Mouse (Mus musculus) ovary, postnatal 36 days (tissue): Measurements from ENCODE around the gene Castor1.
"Not testable (repeated sequence)": the region's sequence is repeated elsewhere in the genome, so short reads cannot be mapped to it uniquely, and the experiment has no call there.

Experiments
- DNase-seq: peaks from one replicate; pipeline ENCODE4 v3.0.0; 2022; ENCODE audit warnings: low spot score, mixed read lengths

Castor1 gene

DNA sequence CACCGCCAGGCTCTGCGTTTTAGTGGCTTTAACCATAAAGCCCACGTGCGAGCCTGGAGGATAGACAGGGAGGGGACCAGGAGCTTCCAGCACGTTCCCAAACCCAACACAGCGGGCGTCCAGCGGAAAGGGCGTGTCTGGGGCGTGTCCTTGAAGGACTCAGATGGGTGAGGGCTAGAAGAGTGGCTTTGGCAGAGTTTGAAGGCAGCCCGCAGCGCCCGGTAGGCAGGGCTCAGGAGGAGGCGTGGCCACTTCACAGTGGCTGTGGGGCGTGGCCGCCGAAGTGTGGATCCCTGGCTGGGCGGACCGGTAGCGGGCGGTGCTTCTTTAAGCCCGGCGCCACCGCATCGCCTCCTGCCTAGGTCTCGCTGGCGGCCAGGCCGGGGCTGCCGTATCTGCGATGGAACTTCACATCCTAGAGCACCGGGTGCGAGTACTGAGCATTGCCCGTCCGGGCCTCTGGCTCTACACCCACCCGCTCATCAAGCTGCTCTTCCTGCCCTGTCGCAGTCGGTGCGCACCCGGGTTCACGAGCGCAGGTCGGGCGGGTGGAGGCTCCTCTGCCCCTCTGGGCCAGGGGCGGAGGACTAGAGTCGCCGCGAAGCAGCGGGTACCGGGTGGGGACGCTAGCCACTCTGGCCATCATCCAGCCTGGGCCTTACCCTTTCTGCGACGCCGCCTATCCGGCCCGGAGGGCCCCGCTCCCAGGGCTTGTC lies at the start of gene Castor1:
TSS of gene Castor1 (plus strand) at position 312 of the 716 bp plus-strand sequence.
- peak; percentile 92 for DNase-seq

DNA sequence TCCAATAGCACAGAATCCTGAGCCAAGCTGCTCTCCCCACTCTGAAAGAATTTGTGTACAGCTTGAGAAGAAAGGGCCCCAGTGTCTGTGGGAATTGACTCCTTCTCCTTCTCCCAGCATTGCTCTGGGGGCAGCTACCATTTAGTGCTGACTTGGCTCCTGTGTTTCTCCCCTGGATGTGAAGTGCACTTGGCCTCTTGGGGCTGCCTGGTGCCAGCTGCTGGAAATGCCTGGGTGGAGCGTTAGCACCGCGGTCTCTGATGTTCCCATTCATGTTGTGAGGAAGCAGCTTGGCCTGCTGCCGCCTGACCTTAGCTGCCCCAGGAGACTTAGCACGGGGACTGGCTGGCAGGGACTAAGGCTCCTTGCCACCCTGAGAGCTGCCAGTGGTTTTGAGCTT lies 43.4 kb upstream of the Castor1 start:
- no peak for DNase-seq

DNA sequence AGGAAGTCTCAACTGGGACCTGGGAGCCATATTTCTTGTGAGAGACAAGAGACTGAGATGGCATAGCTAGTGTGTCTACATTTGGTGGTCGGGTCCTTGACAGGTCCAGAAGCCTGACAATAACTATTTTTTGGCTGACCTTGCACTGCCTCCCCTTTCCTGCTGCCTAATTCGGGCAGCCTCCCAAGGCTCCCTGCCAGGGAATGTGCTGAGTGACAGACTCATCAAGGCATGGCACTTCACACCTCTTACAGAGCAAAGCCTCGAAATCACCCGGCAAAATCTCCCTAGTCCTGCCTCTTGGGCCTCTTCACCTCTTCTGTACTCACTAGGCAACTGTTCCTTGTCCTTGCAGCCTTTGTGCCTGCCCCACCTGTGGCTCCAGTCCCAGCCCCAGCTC lies 40.3 kb upstream of the Castor1 start:
- DNase-seq, result no peak

DNA sequence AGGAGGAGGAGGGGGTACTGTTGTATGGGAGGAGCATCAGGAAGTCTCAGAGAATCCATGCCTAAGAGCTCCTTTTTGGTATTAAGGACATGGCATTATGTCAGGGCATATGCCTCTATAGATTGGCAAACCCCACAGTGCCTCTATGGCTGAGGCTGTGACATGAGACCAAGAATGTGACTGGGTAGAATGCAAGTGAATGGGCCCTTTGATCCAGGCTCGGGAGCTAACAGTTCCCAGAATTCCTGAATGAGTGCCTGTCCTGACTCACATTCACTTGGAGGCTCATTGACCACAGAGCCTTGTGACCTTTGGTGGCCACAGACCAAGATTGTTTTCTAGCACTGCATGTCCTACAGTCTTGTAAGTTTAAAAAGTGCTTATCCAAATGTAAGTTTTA lies 36.0 kb upstream of the Castor1 start:
- DNase-seq, result no peak

DNA sequence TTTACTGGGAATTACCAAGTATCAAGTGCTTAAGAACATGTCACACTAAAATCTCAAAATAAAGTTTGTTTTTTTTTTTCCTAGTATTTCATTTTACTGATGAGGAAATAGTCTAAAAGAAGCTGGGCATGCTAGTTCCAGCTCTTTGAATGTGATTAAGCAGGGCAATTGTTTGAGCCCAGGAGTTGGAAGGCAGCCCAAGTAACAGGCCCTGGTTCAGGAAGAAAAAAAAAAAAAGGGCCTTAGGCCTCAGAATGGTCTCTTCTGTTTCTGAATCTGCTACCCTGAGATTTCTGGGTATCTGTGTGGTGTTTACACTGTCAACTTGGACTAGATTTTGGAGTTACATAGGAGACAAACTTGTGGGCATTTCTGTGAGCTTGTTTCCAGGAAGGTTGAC lies 34.5 kb upstream of the Castor1 start:
- DNase-seq, result no peak

DNA sequence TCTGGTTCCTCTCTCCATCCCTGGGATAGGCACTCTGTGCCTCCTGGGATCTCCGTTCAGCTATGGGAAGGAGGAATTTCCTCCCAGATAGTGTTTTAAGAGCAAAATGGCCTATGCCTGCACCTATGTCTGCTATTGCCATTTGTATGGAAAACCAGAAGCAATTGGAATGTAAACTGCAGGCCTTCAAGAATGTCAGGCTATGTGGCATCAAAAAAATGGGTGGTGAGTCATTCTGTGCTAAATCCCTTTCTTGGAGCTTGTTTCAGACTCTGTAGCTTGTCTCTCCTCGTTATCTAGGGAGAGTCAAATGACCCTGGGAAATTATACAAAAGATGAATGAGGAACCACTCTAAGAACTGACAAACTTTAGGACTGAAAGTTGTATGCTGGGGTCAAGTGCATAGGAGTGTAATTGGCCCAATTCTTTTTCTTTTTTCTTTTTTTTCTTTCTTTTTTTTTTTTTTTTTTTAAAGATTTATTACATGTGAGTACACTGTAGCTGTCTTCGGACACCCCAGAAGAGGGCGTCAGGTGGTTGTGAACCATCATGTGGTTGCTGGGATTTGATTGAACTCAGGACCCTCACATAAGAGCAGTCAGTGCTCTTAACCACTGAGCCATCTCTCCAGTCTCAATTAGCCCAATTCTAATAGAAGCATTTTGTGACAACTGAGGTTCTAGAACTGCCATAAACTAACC lies 33.6 kb upstream of the Castor1 start:
- DNase-seq, result no peak

DNA sequence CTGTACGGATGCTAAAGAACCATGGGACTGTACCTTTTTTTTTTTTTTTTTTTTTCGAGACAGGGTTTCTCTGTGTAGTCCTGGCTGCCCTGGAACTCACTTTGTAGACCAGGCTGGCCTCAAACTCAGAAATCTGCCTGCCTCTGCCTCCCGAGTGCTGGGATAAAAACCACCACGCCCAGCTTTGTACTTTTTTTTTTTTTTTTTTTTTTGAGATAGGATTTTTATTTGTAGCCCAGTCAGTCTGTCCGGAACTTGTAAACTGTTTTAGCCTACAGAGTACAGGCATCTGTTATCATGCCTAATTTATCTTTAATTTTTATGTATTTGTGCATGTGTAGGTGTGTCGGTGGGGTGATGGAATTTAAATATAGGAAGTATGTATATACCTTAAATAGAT lies 32.5 kb upstream of the Castor1 start:
- DNase-seq, result not testable (repeated sequence)

DNA sequence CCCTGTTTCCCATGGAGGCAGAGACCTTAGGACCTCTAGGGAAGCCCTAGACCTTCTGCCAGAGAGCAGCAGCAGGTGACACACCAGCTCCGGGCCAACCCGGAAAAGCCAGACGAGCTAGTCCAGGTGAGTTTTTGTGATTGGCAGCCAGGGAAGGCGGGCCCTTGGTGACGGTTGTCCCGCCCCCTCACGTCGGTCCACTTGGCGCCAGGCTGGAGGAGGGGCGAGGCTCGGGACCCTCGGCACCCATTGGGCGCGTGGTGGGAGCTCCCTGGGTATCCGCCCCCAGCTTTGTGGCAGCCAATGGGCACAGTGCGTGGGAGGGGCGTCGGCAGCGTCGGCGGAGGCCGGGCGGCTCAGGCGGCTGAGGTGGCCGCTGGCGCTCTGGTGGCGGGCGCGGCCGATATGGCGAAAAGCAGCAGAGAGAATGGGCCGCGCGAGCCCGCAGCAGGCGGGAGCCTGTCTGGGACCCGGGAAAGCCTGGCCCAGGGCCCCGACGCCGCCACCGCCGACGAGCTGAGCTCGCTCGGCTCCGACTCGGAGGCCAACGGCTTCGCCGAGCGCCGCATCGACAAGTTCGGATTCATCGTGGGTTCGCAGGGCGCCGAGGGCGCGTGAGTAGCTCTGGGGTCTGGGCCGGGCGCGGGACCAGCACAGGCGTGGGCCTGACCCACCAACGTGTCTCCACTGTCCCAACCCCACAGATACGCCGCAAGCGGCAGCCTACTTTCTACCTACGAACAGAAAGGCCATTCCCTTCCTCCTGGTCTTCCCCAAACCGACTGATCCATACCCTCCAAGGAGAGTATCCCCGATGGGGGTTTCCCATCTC lies 31.3 kb upstream of the Castor1 start, which contains the start of gene Tbc1d10a:
TSS of gene Tbc1d10a (plus strand) at position 304 of the 832 bp plus-strand sequence.
- peak; percentile 98 for DNase-seq

DNA sequence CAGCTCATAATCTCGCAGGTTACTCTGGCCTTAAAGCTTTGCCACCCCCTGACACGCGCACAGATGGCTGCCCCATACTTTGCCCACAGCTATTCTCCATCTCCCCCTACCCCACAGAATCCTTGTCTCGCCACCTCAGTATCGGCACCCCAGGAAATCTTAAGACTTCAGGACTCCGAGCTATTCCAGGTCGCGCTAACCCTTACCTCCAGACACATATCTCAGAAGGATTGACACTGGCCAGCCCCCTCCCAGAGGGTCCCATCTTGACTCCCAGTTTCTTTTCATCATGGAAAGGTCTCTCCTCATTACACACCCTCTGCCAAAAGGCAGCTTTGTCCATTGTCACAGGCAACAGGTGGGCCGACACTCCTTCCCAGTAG lies 30.7 kb upstream of the Castor1 start:
- DNase-seq, result no peak

DNA sequence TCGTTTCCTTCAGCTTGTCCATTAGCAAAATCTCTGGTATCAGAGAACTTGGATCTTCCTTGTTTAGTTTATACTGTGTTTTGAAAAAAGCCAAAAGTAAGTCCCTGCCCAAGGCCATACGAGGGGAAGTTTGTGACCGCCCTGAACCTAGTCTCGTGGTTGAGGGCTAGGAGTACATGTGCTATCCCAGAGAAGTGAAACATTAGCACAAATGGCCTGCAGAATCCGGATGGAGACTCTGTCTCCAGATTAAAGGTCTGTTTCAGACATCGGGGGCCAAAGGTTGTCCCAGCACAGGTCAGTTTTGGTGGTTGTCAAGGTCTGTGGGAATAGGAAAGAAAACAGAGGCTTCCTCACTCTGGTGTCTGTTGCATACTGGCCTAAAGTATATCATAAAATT lies 28.8 kb upstream of the Castor1 start:
- DNase-seq, result no peak

DNA sequence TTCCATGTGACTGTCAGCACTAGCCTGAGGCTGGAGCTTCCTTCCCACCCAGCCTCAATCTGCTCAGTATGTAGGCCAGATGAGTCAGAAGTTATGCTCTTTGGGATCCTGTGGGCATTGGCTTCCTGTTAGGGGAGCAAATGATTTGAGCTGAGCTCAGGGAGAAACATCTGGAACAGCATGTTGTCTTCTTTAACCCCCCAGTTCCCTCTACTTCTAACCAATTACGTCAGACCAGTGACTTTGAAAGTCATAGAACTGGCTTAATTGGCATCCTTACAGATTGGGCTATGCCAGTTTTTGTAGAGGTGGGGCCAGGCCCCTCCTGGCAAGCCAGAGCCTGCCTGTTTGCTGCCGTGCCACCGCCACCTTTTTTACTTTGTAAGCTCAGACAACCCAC lies 27.3 kb upstream of the Castor1 start:
- DNase-seq, result no peak

DNA sequence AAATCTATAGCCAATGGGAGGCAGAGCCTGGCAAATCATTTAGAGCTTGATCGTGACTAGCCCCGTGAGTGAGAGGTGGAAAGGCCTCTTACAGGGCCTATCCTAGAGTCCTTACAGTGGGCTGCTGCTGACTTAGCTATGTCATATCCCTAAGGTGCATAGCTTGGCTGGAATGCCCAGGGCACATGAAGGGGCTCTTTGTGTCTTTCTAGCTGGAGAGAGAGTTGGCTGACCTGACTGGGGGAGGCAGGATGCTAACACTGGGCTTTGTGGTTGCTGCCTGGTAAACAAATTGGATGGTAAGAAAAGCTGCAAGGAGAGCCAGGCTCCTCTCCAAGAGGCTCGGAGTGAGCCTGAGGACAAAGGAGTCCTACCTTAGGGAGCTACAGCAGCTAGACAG lies 25.3 kb upstream of the Castor1 start:
- DNase-seq, result no peak

DNA sequence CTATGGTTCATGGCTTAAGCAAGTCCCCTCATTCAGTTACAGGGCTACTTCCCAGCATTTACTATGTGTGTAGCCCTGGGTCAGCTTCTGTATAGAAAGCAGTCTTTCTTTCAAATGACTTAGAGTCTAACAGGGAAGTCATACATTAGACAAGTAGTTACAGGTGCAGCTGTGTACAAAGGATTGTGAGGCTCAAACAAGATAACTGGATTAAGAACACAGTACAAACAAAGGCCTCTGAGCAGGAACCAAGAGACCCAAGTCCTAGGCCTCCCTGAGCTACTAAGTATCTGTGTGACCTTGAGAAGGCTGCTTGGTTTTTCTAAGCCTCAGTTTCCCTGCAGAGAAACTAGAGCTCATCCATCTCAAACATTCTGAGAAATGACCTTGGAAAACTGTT lies 24.6 kb upstream of the Castor1 start:
- no peak for DNase-seq

DNA sequence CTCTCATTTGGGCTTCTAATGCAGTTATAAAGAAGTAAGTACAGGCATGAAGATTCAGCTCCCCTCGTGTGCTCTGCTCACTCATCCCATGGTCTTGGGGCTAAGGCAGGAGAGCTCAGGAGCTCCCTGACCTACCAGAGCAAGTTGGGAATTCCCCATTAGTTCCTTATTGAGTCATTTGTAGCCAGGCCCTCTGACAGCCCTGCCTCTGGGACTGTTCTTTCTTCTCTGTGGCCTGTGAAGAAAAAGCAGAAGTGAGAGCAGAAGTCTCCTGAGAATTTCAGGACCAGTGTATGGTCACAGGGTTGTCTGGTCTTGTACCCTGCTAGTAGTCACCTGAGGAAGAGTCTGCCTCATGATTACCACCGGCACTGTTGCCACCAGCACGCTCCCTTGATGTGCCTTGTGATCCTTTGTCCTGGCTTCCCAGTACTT lies 22.4 kb upstream of the Castor1 start:
- DNase-seq, result no peak

DNA sequence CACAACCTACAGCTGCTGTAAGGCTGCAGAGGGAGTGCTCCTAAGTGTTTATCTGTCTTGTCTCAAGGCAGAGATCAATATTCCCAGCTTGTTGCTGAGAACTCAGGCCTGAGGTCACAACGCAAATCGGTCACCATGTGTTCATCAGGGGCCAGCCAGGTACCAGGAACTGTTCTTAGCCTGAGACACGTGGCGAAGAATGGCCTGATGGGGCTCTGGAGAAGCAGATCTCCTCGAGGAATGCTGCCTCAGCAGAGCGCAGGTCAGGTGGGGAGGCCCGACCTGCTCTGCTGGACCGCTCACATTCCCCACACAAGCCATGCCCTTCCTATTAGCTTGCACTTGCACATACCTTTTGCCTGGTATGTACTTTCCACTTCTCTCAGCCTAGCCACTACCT lies 21.4 kb upstream of the Castor1 start:
- DNase-seq, result no peak

DNA sequence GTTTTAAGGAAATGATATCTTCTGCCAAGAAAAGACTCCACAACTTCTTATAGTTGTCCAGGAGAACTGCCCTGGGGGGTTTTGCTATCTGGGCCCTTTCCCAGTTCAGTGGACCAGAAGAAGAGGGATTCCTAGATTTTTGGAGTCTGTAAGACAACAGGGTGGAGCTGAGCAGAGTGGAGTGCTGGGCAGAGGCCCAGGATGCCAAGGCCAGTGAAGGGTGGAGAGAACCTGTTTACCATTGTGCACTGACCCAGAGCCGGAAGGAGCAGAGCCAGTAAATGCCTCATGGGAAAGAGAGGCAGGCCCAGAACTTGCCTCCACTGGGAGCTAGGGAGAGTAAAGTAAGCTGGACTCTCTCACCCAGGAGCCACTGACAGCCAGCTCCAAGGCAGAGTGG lies 20.3 kb upstream of the Castor1 start:
- DNase-seq, result peak; percentile 68

DNA sequence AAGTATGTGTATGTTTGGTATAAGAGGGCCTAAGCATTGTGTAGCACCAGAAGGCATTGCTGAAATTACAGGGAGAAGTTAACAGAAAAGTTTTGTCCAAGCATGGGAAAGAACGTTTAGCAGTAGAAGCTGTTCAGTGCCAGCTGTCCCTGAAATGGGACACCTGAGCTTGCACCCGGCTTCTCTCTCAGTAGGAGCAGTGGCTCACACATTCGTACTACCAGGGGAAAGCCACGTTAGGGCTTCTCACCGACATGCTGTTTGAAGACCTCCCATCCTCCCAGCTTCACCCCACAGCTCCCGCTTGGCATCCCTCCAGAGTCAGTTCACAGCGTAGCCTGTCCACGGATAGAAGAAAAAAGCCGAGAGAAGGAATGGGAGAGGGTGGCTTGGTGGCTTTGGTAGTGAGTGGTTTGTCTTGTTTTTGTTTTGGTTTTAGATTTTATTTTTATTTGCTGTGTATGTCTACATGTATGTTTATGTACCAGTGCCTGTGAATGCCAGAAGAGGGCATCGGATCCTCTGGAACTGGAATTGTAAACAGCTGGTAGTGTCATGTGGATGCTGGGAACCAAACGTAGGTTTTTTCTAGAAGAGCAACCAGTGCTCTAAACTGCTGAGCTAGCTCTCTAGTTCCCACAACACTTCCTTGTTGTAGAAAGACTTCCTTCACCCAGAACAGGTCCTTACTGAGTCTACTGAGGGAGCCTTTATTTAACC lies 15.9 kb upstream of the Castor1 start:
- DNase-seq, result no peak

DNA sequence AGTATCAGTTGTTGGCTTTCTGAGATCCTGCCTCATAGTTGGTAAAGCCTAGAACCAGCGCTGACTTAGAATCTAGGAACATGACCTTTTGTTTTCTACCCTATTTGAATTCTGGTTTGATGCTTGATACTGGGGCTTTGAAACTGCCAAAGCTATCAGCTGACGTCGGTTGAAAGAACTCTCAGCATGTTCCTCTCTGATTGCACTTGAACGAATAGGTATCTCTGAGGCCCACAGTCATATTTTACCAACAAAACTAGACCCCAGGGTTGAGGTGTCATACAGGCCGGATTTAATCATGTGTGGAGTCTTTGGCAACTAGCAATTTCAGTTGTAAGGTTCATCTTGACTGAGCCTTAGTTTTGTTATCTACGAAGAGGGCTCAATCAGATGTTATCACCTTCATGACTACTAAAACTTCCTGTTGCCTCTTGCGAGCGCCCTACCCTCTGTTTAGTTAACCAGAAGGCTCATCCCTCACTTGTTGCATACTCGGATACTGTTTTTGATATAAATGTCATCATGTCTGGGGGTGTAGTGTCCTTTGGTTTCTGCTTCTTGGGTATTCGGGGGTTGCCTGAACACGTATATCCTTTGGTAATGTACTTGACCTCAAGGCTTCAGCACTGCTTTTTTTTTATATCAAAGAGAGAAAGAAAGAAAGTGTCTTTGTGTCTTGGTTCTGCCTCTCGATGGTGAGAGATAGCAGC lies 14.9 kb upstream of the Castor1 start:
- no peak for DNase-seq

DNA sequence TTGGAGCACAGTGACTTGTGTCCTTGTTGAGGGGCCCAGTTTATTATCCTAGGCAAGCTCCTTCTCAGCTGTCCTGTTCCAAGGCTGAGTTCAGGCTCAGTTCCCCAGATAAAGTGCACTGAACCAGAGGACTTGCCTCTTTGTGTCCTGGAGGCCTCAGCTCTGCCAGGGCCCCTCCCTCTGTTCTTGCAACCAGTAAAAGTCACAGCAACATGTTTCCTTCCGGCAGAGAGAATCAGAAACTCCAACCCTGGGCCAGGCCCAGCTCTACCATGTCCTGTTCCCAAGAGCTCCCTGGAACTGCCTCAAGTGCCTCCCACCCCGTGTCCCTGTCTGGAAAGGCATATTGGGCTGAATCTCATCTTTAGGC lies 14.3 kb upstream of the Castor1 start:
- peak; percentile 69 for DNase-seq

DNA sequence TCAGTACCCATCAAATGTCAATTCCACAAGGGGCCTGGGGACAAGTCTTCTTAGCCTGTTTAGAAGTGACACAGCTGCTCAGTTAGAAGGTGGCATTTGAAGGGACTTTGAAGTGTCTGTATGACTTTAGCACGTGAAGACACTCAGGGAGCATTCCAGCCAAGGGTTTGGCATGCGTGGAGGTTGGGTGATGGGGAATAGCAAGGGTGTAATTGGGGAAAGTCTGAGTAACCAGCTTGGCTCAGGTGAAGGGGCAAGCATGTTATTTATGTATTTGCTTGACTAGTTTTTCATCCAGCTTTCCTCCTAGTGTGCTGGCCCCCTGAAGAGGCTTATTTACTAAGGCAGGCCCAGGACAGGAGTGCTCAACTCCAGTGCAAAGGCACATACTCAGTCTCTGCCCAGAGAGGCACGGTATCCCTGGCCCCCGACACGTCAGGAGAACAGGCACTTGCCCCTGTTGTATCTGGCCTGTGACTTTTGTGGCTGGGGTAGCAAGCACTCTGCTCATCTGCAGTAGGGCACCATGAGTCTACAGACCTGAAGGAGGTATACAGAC lies 12.8 kb upstream of the Castor1 start:
- DNase-seq, result no peak

DNA sequence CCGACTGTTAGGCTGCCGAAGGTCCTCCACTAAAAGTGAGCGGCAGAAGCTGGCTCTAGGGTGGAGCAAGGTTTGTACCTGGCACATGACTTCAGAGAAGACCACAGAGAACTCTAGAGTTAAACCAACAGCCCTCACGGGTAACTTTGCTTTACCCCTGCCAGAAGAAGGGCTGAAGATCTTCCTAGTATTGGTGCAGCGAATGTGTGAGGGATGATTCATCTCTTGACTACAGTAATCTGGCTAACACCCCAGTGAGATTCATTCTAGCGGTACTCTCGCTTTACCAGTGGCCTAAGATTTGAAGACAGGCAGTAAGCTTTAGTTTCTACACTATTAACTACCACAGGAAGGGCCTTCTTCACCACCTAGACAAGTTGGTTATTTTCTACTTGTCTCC lies 12.1 kb upstream of the Castor1 start:
- DNase-seq, result no peak
